22 mouse cellular contexts compared by ENCODE assay signal in the genomic region with DNA sequence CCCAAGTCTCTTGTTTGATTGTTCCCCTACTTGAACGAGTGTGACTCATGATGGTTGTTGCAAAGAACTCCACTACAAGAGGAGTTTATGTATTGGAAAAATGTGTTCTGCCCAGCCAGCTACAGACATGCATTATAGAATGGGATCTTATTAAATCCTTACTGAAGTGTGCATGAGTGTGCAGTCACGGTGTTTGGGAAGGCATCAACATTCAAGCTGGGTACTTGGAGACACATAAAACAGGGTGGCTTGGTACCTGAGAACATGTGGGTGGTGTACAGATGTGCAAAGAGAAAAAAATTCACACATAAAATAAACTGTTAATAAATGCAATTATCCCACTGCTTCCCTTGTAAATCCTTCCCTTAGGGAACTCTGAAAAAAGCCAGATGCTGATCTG.
DNase-seq lines count a peak whose midpoint lies in the region; ATAC-seq and TF ChIP-seq lines count a peak whose summit lies in the region.
"Had no signal": no experiment of that assay in that cellular context is flagged by ENCODE, and none has a peak within 500 bp of the region (broad histone marks: within the 10 kb centered on the region; RNA-seq: fewer than 3 reads in every experiment).

No protein-coding gene starts in this region.

- H3K27ac ChIP-seq in limb, embryonic 10.5 days, result 0 out of 2 replicates have a peak overlapping the region, but pooled peaks have one; percentile 53
- peak overlapping the region; percentile 53; the same call in 1 of the 2 replicates for H3K27ac ChIP-seq in limb, embryonic 12.5 days
- 0 out of 2 replicates have a peak overlapping the region, but pooled peaks have one; percentile 5 for H3K27ac ChIP-seq in limb, embryonic 14.5 days (replicated peaks; ENCODE audit: low read depth, low read length)
- H3K27ac ChIP-seq in forebrain, postnatal 0 days (ENCODE audit: low read depth, low read length), result no peak overlapping the region
- H3K27ac ChIP-seq: embryonic facial prominence, embryonic 13.5 days; embryonic facial prominence, embryonic 15.5 days; forebrain, embryonic 10.5 days; forebrain, embryonic 12.5 days had no signal

- TF ChIP-seq POLR2A in limb, embryonic 14.5 days (IDR thresholded peaks at IDR 0.05; ENCODE audit: borderline replicate concordance, extremely low read depth, insufficient read depth, insufficient read length), result no peak

- no peaks in the 10 kb centered on the region for H3K27me3 ChIP-seq in limb, embryonic 10.5 days (ENCODE audit: low read depth, poor library complexity, severe bottlenecking)
- no peaks in the 10 kb centered on the region for H3K27me3 ChIP-seq in limb, embryonic 12.5 days
- no peaks in the 10 kb centered on the region for H3K27me3 ChIP-seq in limb, embryonic 14.5 days (ENCODE audit: control insufficient read depth, insufficient read depth, low read length)
- H3K27me3 ChIP-seq in forebrain, postnatal 0 days (ENCODE audit: insufficient read depth, low read length), result no peaks in the 10 kb centered on the region
- H3K27me3 ChIP-seq: embryonic facial prominence, embryonic 13.5 days; embryonic facial prominence, embryonic 15.5 days; forebrain, embryonic 12.5 days had no signal

- no peak for DNase-seq in limb, embryonic 10.5 days (ENCODE audit: low spot score)
- no peak for DNase-seq in limb, embryonic 14.5 days (ENCODE audit: low spot score)
- no peak for DNase-seq in forebrain, postnatal 0 days
- DNase-seq in thymus, postnatal 0 days (ENCODE audit: low spot score), result no peak
- no peak for DNase-seq in spleen, postnatal 14 days (ENCODE audit: low spot score in 2 of 2)
- DNase-seq in heart, postnatal 10 days, result no peak
- DNase-seq: adrenal gland, adult 2 months; adrenal gland, postnatal 10 days; adrenal gland, postnatal 25 days; cerebellum, adult 11 months; cerebellum, adult 18-20 months; cerebellum, adult 8-10 months; cerebellum, adult 9-11 months; cerebellum, postnatal 14 days; cerebellum, postnatal 36 days had no signal

- H3K36me3 ChIP-seq in limb, embryonic 10.5 days, result no peaks in the 10 kb centered on the region
- no peaks in the 10 kb centered on the region for H3K36me3 ChIP-seq in limb, embryonic 12.5 days
- no peaks in the 10 kb centered on the region for H3K36me3 ChIP-seq in limb, embryonic 14.5 days (ENCODE audit: control insufficient read depth, insufficient read depth, low read length)
- H3K36me3 ChIP-seq in forebrain, postnatal 0 days (ENCODE audit: insufficient read depth), result no peaks in the 10 kb centered on the region
- H3K36me3 ChIP-seq: embryonic facial prominence, embryonic 13.5 days; embryonic facial prominence, embryonic 15.5 days; forebrain, embryonic 10.5 days; forebrain, embryonic 12.5 days had no signal

- 56% methylated on average over 2 of the region's 2 CpGs for WGBS in limb, embryonic 10.5 days
- WGBS in limb, embryonic 12.5 days, result 19% methylated on average over 2 of the region's 2 CpGs
- 11% methylated on average over 2 of the region's 2 CpGs for WGBS in limb, embryonic 14.5 days
- WGBS in forebrain, postnatal 0 days, result 71% methylated on average over 2 of the region's 2 CpGs

- intact Hi-C loops in heart, postnatal 10 days (cut with DNase I), result no loop called here

- H3K9ac ChIP-seq in limb, embryonic 12.5 days (replicated peaks), result no peak overlapping the region
- no peak overlapping the region for H3K9ac ChIP-seq in limb, embryonic 14.5 days (ENCODE audit: low read depth, low read length, severe bottlenecking)
- H3K9ac ChIP-seq in forebrain, postnatal 0 days, result no peak overlapping the region
- H3K9ac ChIP-seq: embryonic facial prominence, embryonic 13.5 days; embryonic facial prominence, embryonic 15.5 days; forebrain, embryonic 12.5 days had no signal

- no peak overlapping the region for H3K4me2 ChIP-seq in limb, embryonic 12.5 days
- no peak overlapping the region for H3K4me2 ChIP-seq in limb, embryonic 14.5 days (replicated peaks; ENCODE audit: low read depth, low read length, severe bottlenecking)
- H3K4me2 ChIP-seq in forebrain, postnatal 0 days (ENCODE audit: low read depth), result no peak overlapping the region
- H3K4me2 ChIP-seq: embryonic facial prominence, embryonic 13.5 days; embryonic facial prominence, embryonic 15.5 days; forebrain, embryonic 12.5 days had no signal

- H3K9me3 ChIP-seq in limb, embryonic 10.5 days (replicated peaks), result no peaks in the 10 kb centered on the region
- no peaks in the 10 kb centered on the region for H3K9me3 ChIP-seq in limb, embryonic 12.5 days
- no peaks in the 10 kb centered on the region for H3K9me3 ChIP-seq in limb, embryonic 14.5 days (ENCODE audit: control insufficient read depth, low read length)
- no peaks in the 10 kb centered on the region for H3K9me3 ChIP-seq in forebrain, postnatal 0 days (ENCODE audit: low read length)
- H3K9me3 ChIP-seq: embryonic facial prominence, embryonic 13.5 days; embryonic facial prominence, embryonic 15.5 days; forebrain, embryonic 10.5 days; forebrain, embryonic 12.5 days had no signal

- H3K4me1 ChIP-seq in limb, embryonic 10.5 days, result peaks cover 21% of the 10 kb centered on the region
- peaks cover 22% of the 10 kb centered on the region for H3K4me1 ChIP-seq in limb, embryonic 12.5 days (replicated peaks)
- no peaks in the 10 kb centered on the region; the same call in 1 of the 2 replicates for H3K4me1 ChIP-seq in limb, embryonic 14.5 days (ENCODE audit: control insufficient read depth, insufficient read depth, low read length)
- no peaks in the 10 kb centered on the region for H3K4me1 ChIP-seq in forebrain, postnatal 0 days (ENCODE audit: insufficient read depth)
- H3K4me1 ChIP-seq: embryonic facial prominence, embryonic 15.5 days; forebrain, embryonic 10.5 days; forebrain, embryonic 12.5 days had no signal

- TF ChIP-seq CTCF in forebrain, postnatal 0 days (IDR thresholded peaks at IDR 0.05; ENCODE audit: low read depth), result no peak

- no peak overlapping the region for H3K4me3 ChIP-seq in limb, embryonic 10.5 days
- no peak overlapping the region for H3K4me3 ChIP-seq in limb, embryonic 12.5 days (replicated peaks)
- no peak overlapping the region for H3K4me3 ChIP-seq in limb, embryonic 14.5 days (replicated peaks; ENCODE audit: low read length)
- no peak overlapping the region for H3K4me3 ChIP-seq in forebrain, postnatal 0 days (ENCODE audit: low read depth, low read length)
- H3K4me3 ChIP-seq: embryonic facial prominence, embryonic 13.5 days; embryonic facial prominence, embryonic 15.5 days; erythroblast, embryonic 14.5 days; forebrain, embryonic 10.5 days; forebrain, embryonic 12.5 days had no signal

- peak; percentile 85 for ATAC-seq in limb, embryonic 12.5 days (ENCODE audit: insufficient number of reproducible peaks, insufficient read depth, low FRiP score, low TSS enrichment, low read depth)
- peak; percentile 66 for ATAC-seq in limb, embryonic 14.5 days (ENCODE audit: low FRiP score, low read depth)
- no peak for ATAC-seq in forebrain, postnatal 0 days
- ATAC-seq: forebrain, embryonic 14.5 days had no signal
